Mouse (Mus musculus): Measurements from ENCODE around the gene Atg101.

DNA sequence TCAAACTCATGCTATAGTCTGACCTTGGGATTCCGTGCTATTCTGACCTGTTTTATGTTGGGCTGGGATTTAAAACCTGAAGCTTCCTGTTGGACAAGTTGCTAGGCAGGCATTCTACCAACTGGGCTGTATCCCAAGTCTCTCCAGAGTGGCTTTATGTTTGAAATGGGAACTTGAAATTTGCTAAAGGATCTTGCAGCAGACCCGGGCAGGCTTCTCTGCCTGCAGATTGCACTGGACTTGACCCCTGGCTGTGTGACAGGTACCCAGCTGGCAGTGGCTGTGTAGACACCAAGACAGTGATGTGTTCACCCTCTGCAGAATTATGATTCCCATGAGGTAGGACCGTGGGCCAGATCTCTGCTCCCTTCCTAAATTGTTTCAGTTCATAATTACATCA lies 7.9 kb downstream of the Atg101 start:
- no peak for TF ChIP-seq CTCF (IDR thresholded peaks at IDR 0.05)
- no peak for TF ChIP-seq EP300 (IDR thresholded peaks at IDR 0.05)
